Mouse (Mus musculus) CH12.LX (cell line): Measurements from ENCODE around the gene Fam219b. TPM values are rescaled to one million over a fixed set of nuclear protein-coding genes. Genes with fewer than 3 reads are reported as not detected.

ENCODE experiments used
- DNase-seq: peaks from one replicate; pipeline ENCODE4 v3.0.0-alpha.2; 2013; ENCODE audit errors: extremely low read depth
- H3K27ac ChIP-seq: 2 replicates; pipeline ENCODE4 v1.5.1; 2012; ENCODE audit warnings: low read depth, mild to moderate bottlenecking, control low read depth, moderate library complexity; ENCODE audit not compliant: insufficient read depth
- H3K27me3 ChIP-seq: replicated peaks from 2 replicates; pipeline ENCODE3; 2012; ENCODE audit warnings: inconsistent platforms
- H3K36me3 ChIP-seq, 2 experiments: replicated peaks in 1 of 2; 2 replicates each; pipeline versions ENCODE3 to v1.6.1; 2012; ENCODE audit warnings: inconsistent platforms in 1 of 2, low read length in 1 of 2, mild to moderate bottlenecking in 1 of 2, mixed read lengths in 1 of 2, moderate library complexity in 1 of 2; ENCODE audit not compliant: control insufficient read depth in 1 of 2, insufficient read depth in 1 of 2
- H3K4me1 ChIP-seq, 2 experiments: 2 replicates each; pipeline ENCODE4 v1.6.1; 2012; ENCODE audit warnings: inconsistent platforms in 1 of 2, moderate library complexity in 1 of 2; ENCODE audit not compliant: insufficient read depth in 2 of 2, control insufficient read depth in 1 of 2
- H3K4me2 ChIP-seq: 2 replicates; pipeline ENCODE4 v1.6.1; 2012; ENCODE audit warnings: low read depth, mild to moderate bottlenecking, control low read depth; ENCODE audit not compliant: poor library complexity, insufficient read depth, severe bottlenecking
- H3K4me3 ChIP-seq, 3 experiments: fragments of 150-350 bp in 1 of 3; sonication (generic) in 1 of 3; replicated peaks in 1 of 3; 2 replicates each; pipeline versions ENCODE3 to v1.5.1; 2011 to 2012; ENCODE audit warnings: low read depth in 2 of 3, low read length in 2 of 3, mild to moderate bottlenecking in 2 of 3, moderate library complexity in 2 of 3, control low read depth in 1 of 3, improper control_type of control experiment in 1 of 3, inconsistent platforms in 1 of 3, mixed read lengths in 1 of 3; ENCODE audit not compliant: poor library complexity in 1 of 3
- H3K79me2 ChIP-seq: replicated peaks from 2 replicates; pipeline ENCODE4 v1.6.1; 2012; ENCODE audit warnings: mild to moderate bottlenecking, moderate library complexity; ENCODE audit not compliant: control insufficient read depth, poor library complexity, insufficient read depth, severe bottlenecking; ENCODE audit errors: extremely low read depth
- H3K9ac ChIP-seq: 2 replicates; pipeline ENCODE4 v1.6.1; 2012; ENCODE audit warnings: low read depth, mild to moderate bottlenecking, control low read depth, moderate library complexity; ENCODE audit not compliant: insufficient read depth
- H3K9me3 ChIP-seq: replicated peaks from 2 replicates; pipeline ENCODE3; 2012; ENCODE audit warnings: low read length, inconsistent platforms, mixed read lengths
- CHD1 ChIP-seq: IDR thresholded peaks from 2 replicates; pipeline ENCODE4 v1.6.1; 2012; ENCODE audit warnings: low read depth, low read length, improper control_type of control experiment, inconsistent platforms
- CHD2 ChIP-seq: IDR thresholded peaks from 2 replicates; pipeline ENCODE4 v1.6.1; 2011; ENCODE audit warnings: low read length, improper control_type of control experiment
- ETS1 ChIP-seq: conservative IDR thresholded peaks from 2 replicates; pipeline ENCODE4 v1.6.1; 2012; ENCODE audit warnings: low read depth, mild to moderate bottlenecking, inconsistent platforms, low read length, improper control_type of control experiment, moderate library complexity
- GABPA ChIP-seq: IDR thresholded peaks from 2 replicates; pipeline ENCODE4 v1.6.1; 2012; ENCODE audit warnings: low read depth, low read length, improper control_type of control experiment, inconsistent platforms; ENCODE audit not compliant: insufficient replicate concordance
- HCFC1 ChIP-seq: IDR thresholded peaks from 2 replicates; pipeline ENCODE4 v1.6.1; 2012; ENCODE audit warnings: low read depth, mild to moderate bottlenecking, inconsistent platforms, low read length, improper control_type of control experiment
- IRF4 ChIP-seq: IDR thresholded peaks from 2 replicates; pipeline ENCODE4 v1.6.1; 2014; ENCODE audit warnings: low read depth, mild to moderate bottlenecking, inconsistent platforms, low read length, improper control_type of control experiment
- JUN ChIP-seq: IDR thresholded peaks from 2 replicates; pipeline ENCODE4 v1.6.1; 2011; ENCODE audit warnings: low read depth, mild to moderate bottlenecking, low read length, improper control_type of control experiment, moderate library complexity; ENCODE audit not compliant: insufficient read depth
- MAFK ChIP-seq: IDR thresholded peaks from 2 replicates; pipeline ENCODE4 v1.6.1; 2011; ENCODE audit warnings: low read length, improper control_type of control experiment; ENCODE audit not compliant: insufficient replicate concordance
- MEF2A ChIP-seq: IDR thresholded peaks from 2 replicates; pipeline ENCODE4 v1.6.1; 2014; ENCODE audit warnings: low read depth, mild to moderate bottlenecking, inconsistent platforms, low read length, improper control_type of control experiment, borderline replicate concordance
- PAX5 ChIP-seq: IDR thresholded peaks from 2 replicates; pipeline ENCODE4 v1.6.1; 2012; ENCODE audit warnings: low read length, inconsistent platforms, mixed read lengths
- POLR2AphosphoS2 ChIP-seq: IDR thresholded peaks from 2 replicates; pipeline ENCODE4 v1.6.1; 2011; ENCODE audit warnings: low read depth, low read length, improper control_type of control experiment
- RCOR1 ChIP-seq: conservative IDR thresholded peaks from 2 replicates; pipeline ENCODE4 v1.6.1; 2012; ENCODE audit warnings: low read depth, mild to moderate bottlenecking, inconsistent platforms, low read length, improper control_type of control experiment
- SIN3A ChIP-seq: IDR thresholded peaks from 2 replicates; pipeline ENCODE4 v1.6.1; 2012; ENCODE audit warnings: low read length, improper control_type of control experiment, inconsistent platforms
- SMC3 ChIP-seq: IDR thresholded peaks from 2 replicates; pipeline ENCODE4 v1.6.1; 2011; ENCODE audit warnings: low read depth, low read length, improper control_type of control experiment
- TBP ChIP-seq: conservative IDR thresholded peaks from 2 replicates; pipeline ENCODE4 v1.6.1; 2011; ENCODE audit warnings: low read depth, low read length, improper control_type of control experiment
- TCF12 ChIP-seq: IDR thresholded peaks from 2 replicates; pipeline ENCODE4 v1.6.1; 2014; ENCODE audit warnings: low read depth, mild to moderate bottlenecking, inconsistent platforms, low read length, improper control_type of control experiment
- UBTF ChIP-seq: IDR thresholded peaks from 2 replicates; pipeline ENCODE4 v1.6.1; 2012; ENCODE audit warnings: low read depth, mild to moderate bottlenecking, inconsistent platforms, low read length, improper control_type of control experiment, moderate library complexity
- USF1 ChIP-seq: IDR thresholded peaks from 2 replicates; pipeline ENCODE4 v1.6.1; 2014; ENCODE audit warnings: low read depth, mild to moderate bottlenecking, inconsistent platforms, low read length, improper control_type of control experiment
- ZC3H11A ChIP-seq: IDR thresholded peaks from 2 replicates; pipeline ENCODE4 v1.6.1; 2012; ENCODE audit warnings: low read depth, mild to moderate bottlenecking, inconsistent platforms, low read length, improper control_type of control experiment
- ZKSCAN1 ChIP-seq: IDR thresholded peaks from 2 replicates; pipeline ENCODE4 v1.6.1; 2012; ENCODE audit warnings: low read depth, inconsistent platforms, low read length, improper control_type of control experiment, borderline replicate concordance
- dilution Hi-C: fragments of 300-500 bp; cut with MboI; formaldehyde crosslinking; loops from 2 replicates; pipeline ENCODE4 v1.14.3; 2020; ENCODE audit warnings: low sequenced_read_pairs; ENCODE audit not compliant: extremely low pct_unique_long_range_greater_than_20kb, extremely low pct_ligation_motif_present
- in situ Hi-C: fragments of 300-500 bp; cut with MboI; formaldehyde crosslinking; loops from 3 replicates; pipeline ENCODE4 v1.14.3; 2019; ENCODE audit warnings: low sequenced_read_pairs, low pct_ligation_motif_present, low pct_unique_long_range_greater_than_20kb, mixed read lengths
- polyA plus RNA-seq: library from polyadenylated mRNA; unstranded; fragments of >175 nt; gene quantifications from 2 replicates; pipeline ENCODE4 v1.2.1, GENCODE M21; 2012; ENCODE audit warnings: low read depth; ENCODE audit not compliant: insufficient read length
- total RNA-seq, 2 experiments: library from RNA; depleted of rRNA; stranded (reverse); fragments of 300-350 nt in 1 of 2; fragments of >200 nt in 1 of 2; gene quantifications; 2 replicates each; pipeline ENCODE4 v1.2.3; 2012 to 2014

Gene Fam219b
- total and polyA plus RNA-seq, 3 experiments: 8.3 to 10.6 (median 9.2) TPM

DNA sequence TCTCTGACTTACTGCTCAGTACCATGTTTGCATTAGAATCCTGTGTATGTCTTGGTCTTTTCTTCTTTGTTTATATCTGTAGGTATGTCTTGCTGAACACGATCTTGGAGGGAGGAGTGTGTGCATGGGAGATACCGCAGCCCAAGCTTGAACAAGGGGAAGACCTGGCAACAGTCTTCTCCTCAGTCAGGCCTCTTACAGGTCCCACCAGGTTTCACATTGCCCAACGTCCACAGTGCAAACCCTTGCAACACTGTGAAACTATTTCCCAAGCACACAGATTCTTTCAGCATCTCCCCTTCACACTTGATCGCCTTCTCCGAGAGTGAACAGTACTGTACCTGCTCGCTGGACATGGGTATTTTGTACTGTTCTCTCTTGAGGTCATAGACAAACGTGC lies 49.5 kb upstream of the Fam219b start:
- dilution Hi-C loops (no loop called here), in situ Hi-C loops (no loop called here)
- Histone ChIP-seq H3K9me3 (peaks cover 12% of the 10 kb centered on the region), H3K4me2 (no peak overlapping the region), H3K4me3 (no peak overlapping the region), H3K36me3 (no peaks in the 10 kb centered on the region), H3K27me3 (no peaks in the 10 kb centered on the region), H3K4me1 (no peaks in the 10 kb centered on the region), H3K79me2 (no peaks in the 10 kb centered on the region), H3K27ac (no peak overlapping the region), H3K9ac (no peak overlapping the region)
- no peak for DNase-seq
- no peak for TF ChIP-seq HCFC1
- no peak for TF ChIP-seq GABPA
- TF ChIP-seq ETS1: no peak
- TF ChIP-seq ZC3H11A: no peak
- TF ChIP-seq TCF12: no peak
- no peak for TF ChIP-seq RCOR1
- TF ChIP-seq MAFK: no peak
- TF ChIP-seq CHD1: no peak
- TF ChIP-seq ZKSCAN1: no peak
- no peak for TF ChIP-seq JUN
- no peak for TF ChIP-seq SIN3A
- TF ChIP-seq USF1: no peak
- TF ChIP-seq CHD2: no peak
- TF ChIP-seq SMC3: no peak

DNA sequence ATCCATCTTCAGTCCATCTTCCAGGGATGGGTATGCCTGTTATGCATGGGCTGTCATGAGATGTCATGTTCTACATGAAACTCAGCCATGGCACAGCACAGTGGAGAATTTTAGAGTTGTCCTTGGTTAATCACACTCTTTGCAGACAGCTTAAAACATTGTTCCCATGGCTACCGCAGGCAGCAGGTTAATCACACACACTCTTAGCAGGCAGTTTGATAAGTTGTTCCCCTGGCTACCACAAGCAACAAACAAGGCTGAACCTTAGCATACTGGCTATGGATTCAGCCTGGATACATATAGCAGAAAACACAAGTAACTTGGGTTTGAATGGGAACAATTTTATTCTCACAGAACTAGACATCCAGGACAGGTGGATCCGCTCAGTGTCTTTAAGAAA lies 43.8 kb upstream of the Fam219b start:
- Histone ChIP-seq H3K79me2 (no peaks in the 10 kb centered on the region), H3K36me3 (no peaks in the 10 kb centered on the region), H3K4me2 (no peak overlapping the region)
- TF ChIP-seq POLR2AphosphoS2 (no peak), TCF12 (no peak), MEF2A (no peak), TBP (no peak), PAX5 (no peak), ZKSCAN1 (no peak), IRF4 (no peak), UBTF (no peak)
- TF ChIP-seq, all 38 proteins: peak for 0
- Histone ChIP-seq H3K27ac (no peak overlapping the region), H3K4me3 (no peak overlapping the region), H3K4me1 (no peaks in the 10 kb centered on the region), H3K27me3 (peaks cover 2% of the 10 kb centered on the region), H3K9ac (no peak overlapping the region), H3K9me3 (peaks cover 12% of the 10 kb centered on the region)
- DNase-seq: no peak
- dilution Hi-C loops (no loop called here), in situ Hi-C loops (no loop called here)
